15 mouse cellular contexts compared by ENCODE assay signal in the genomic region with DNA sequence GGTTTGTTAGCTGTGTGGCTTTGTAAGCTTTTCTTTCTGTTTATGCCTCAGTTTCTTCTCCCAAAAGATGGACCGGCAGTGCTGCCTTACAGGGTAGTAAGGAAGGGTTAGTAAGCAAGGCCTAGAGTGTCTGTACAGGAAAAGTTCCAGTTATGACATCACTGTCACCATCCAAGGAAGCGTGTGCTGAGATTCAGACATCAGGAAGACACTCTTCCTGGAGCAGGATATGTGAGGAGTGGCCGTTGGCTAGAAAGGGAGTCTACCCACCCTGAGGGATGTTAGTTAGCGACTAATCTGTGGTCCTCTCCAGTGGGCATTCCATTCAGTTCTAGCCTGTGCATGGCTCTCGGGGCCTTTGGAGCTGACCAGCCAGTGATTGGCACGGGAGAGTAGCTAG. TPM values are rescaled to one million over a fixed set of nuclear protein-coding genes. Genes with fewer than 3 reads are reported as not detected.
A peak's percentile ranks its signal among the peaks of the same experiment; 100 is the strongest.
DNase-seq lines count a peak whose midpoint lies in the region; ATAC-seq lines count a peak whose summit lies in the region.
"Had no signal": no experiment of that assay in that cellular context is flagged by ENCODE, and none has a peak within 500 bp of the region (broad histone marks: within the 10 kb centered on the region; RNA-seq: fewer than 3 reads in every experiment).

No protein-coding gene starts in this region.

- H3K4me2 ChIP-seq in heart, embryonic 15.5 days = no peak overlapping the region
- no peak overlapping the region for H3K4me2 ChIP-seq in heart, embryonic 11.5 days
- H3K4me2 ChIP-seq in kidney, embryonic 16.5 days (replicated peaks; ENCODE audit: low read depth, low read length) = no peak overlapping the region

- H3K9ac ChIP-seq in heart, embryonic 15.5 days = no peak overlapping the region
- H3K9ac ChIP-seq in heart, embryonic 11.5 days (ENCODE audit: low read depth, low read length) = no peak overlapping the region
- H3K9ac ChIP-seq in kidney, embryonic 16.5 days (replicated peaks; ENCODE audit: low read length) = no peak overlapping the region
- H3K9ac ChIP-seq: liver, embryonic 14.5 days had no signal

- peak overlapping the region; percentile 43; the same call in 1 of the 2 replicates for H3K27ac ChIP-seq in heart, embryonic 15.5 days
- no peak overlapping the region for H3K27ac ChIP-seq in heart, embryonic 11.5 days (ENCODE audit: low read depth, low read length)
- peak overlapping the region; percentile 58 for H3K27ac ChIP-seq in kidney, embryonic 16.5 days (ENCODE audit: low read length)
- H3K27ac ChIP-seq in macrophage = peak overlapping the region; percentile 95
- H3K27ac ChIP-seq: liver, embryonic 14.5 days had no signal

- 71% methylated on average over 6 of the region's 6 CpGs for WGBS in heart, embryonic 15.5 days
- 73% methylated on average over 6 of the region's 6 CpGs for WGBS in heart, embryonic 11.5 days (ENCODE audit: insufficient replicate concordance)
- WGBS in kidney, embryonic 16.5 days = 79% methylated on average over 6 of the region's 6 CpGs
- 67% methylated on average over 6 of the region's 6 CpGs for WGBS in macrophage (ENCODE audit: missing documents)

- H3K79me2 ChIP-seq in macrophage (ENCODE audit: inconsistent target) = no peaks in the 10 kb centered on the region

- H3K27me3 ChIP-seq in heart, embryonic 15.5 days = no peaks in the 10 kb centered on the region
- no peaks in the 10 kb centered on the region for H3K27me3 ChIP-seq in heart, embryonic 11.5 days (ENCODE audit: control insufficient read depth, insufficient read depth, low read length)
- no peaks in the 10 kb centered on the region for H3K27me3 ChIP-seq in kidney, embryonic 16.5 days (ENCODE audit: insufficient read depth, low read length)

- peaks cover 89% of the 10 kb centered on the region for H3K36me3 ChIP-seq in heart, embryonic 15.5 days
- H3K36me3 ChIP-seq in heart, embryonic 11.5 days (ENCODE audit: control insufficient read depth, insufficient read depth, low read length) = peaks cover 25% of the 10 kb centered on the region
- H3K36me3 ChIP-seq in kidney, embryonic 16.5 days (ENCODE audit: insufficient read depth, low read length) = peaks cover 57% of the 10 kb centered on the region
- no peaks in the 10 kb centered on the region for H3K36me3 ChIP-seq in macrophage (ENCODE audit: inconsistent target)

- H3K4me3 ChIP-seq in heart, embryonic 15.5 days = no peak overlapping the region
- H3K4me3 ChIP-seq in heart, embryonic 11.5 days (ENCODE audit: low read depth, low read length) = no peak overlapping the region
- H3K4me3 ChIP-seq in kidney, embryonic 16.5 days (ENCODE audit: low read length) = no peak overlapping the region
- no peak overlapping the region for H3K4me3 ChIP-seq in macrophage (ENCODE audit: inconsistent target)

- ATAC-seq in heart, embryonic 15.5 days (replicated peaks; ENCODE audit: insufficient number of reproducible peaks, insufficient read depth, low FRiP score, low read depth) = no peak; the same call in 1 of the 2 replicates
- ATAC-seq in heart, embryonic 11.5 days (replicated peaks; ENCODE audit: insufficient number of reproducible peaks, low FRiP score, low TSS enrichment) = no peak; the same call in 1 of the 2 replicates
- ATAC-seq in kidney, embryonic 16.5 days (ENCODE audit: low FRiP score, low TSS enrichment) = no peak

- DNase-seq in lung, postnatal 10 days = peak; percentile 34
- no peak for DNase-seq in lung, postnatal 14 days
- no peak for DNase-seq in layer of hippocampus, postnatal 10 days (ENCODE audit: low spot score in 2 of 2)
- no peak for DNase-seq in right cerebral cortex, postnatal 36 days (ENCODE audit: low spot score in 2 of 2)
- DNase-seq: cerebellum, postnatal 10 days; thymus, postnatal 4 days had no signal

- no peaks in the 10 kb centered on the region for H3K9me3 ChIP-seq in heart, embryonic 15.5 days (replicated peaks)
- no peaks in the 10 kb centered on the region for H3K9me3 ChIP-seq in heart, embryonic 11.5 days (replicated peaks; ENCODE audit: control insufficient read depth, low read length)
- H3K9me3 ChIP-seq in kidney, embryonic 16.5 days (ENCODE audit: low read length) = no peaks in the 10 kb centered on the region

- H3K4me1 ChIP-seq in heart, embryonic 15.5 days (replicated peaks) = no peaks in the 10 kb centered on the region
- no peaks in the 10 kb centered on the region for H3K4me1 ChIP-seq in heart, embryonic 11.5 days (ENCODE audit: control insufficient read depth, insufficient read depth, low read length)
- H3K4me1 ChIP-seq in kidney, embryonic 16.5 days (ENCODE audit: insufficient read depth, low read length) = no peaks in the 10 kb centered on the region

RNA-seq across cellular contexts. Expression of gene Iqgap3, which starts 20.4 kb away (rescaled TPM):
- polyA plus RNA-seq in heart, embryonic 15.5 days (2015; fragmentation: Nextera tagmentation; extraction: Ambion mirVana) = 21.1 and 25.1 TPM in 2 replicates
- polyA plus RNA-seq in heart, embryonic 11.5 days (2014; fragmentation: Nextera tagmentation; extraction: Ambion mirVana) = 18.5 and 21.9 TPM in 2 replicates
- 20.9 and 23.6 TPM in 2 replicates for polyA plus RNA-seq in kidney, embryonic 16.5 days (2015; fragmentation: Nextera tagmentation; extraction: Ambion mirVana)
- total RNA-seq in macrophage (2018; cell fraction: chromatin; rRNA removed) = 10 to 100 TPM in 8 of 26 experiments, 1 to 10 TPM in 18; 1.6 to 22.0 (median 5.7) TPM
- total RNA-seq in macrophage (2018; cell fraction: cytosol; rRNA removed) = 1 to 10 TPM in 24 of 26 experiments, under 1 TPM in 2; 0.82 to 5.2 (median 2.1) TPM
- 10 to 100 TPM in 1 of 26 experiments, 1 to 10 TPM in 25; 1.3 to 14.6 (median 3.6) TPM for total RNA-seq in macrophage (2018; cell fraction: nucleus; rRNA removed)
- 2.5 to 4.1 TPM (median 3.7 TPM) in 3 replicates for polyA plus RNA-seq in macrophage (2018)
- total RNA-seq in layer of hippocampus, postnatal 10 days (2021) = 1 to 10 TPM; 2.1 to 2.3 TPM

RNA-seq across cellular contexts. Expression of gene Ttc24, which starts 24.1 kb away (rescaled TPM):
- 0.32 TPM in 1 of 2 replicates, not detected in the other for polyA plus RNA-seq in heart, embryonic 15.5 days (2015; fragmentation: Nextera tagmentation; extraction: Ambion mirVana)
- not detected in 2 replicates for polyA plus RNA-seq in heart, embryonic 11.5 days (2014; fragmentation: Nextera tagmentation; extraction: Ambion mirVana)
- not detected in 2 replicates for polyA plus RNA-seq in kidney, embryonic 16.5 days (2015; fragmentation: Nextera tagmentation; extraction: Ambion mirVana)
- total RNA-seq in macrophage (2018; cell fraction: chromatin; rRNA removed) = not detected
- total RNA-seq in macrophage (2018; cell fraction: cytosol; rRNA removed) = not detected
- not detected for total RNA-seq in macrophage (2018; cell fraction: nucleus; rRNA removed)
- not detected in 3 replicates for polyA plus RNA-seq in macrophage (2018)
- not detected for total RNA-seq in layer of hippocampus, postnatal 10 days (2021)
- total RNA-seq: gastrocnemius, postnatal 4 days; layer of hippocampus, postnatal 14 days; midbrain, postnatal 0 days had no signal
- polyA plus RNA-seq: liver, embryonic 14.5 days; midbrain, postnatal 0 days; neural tube, embryonic 14.5 days had no signal

RNA-seq across cellular contexts. Expression of gene Mef2d, which starts 40.0 kb away (rescaled TPM):
- polyA plus RNA-seq in heart, embryonic 15.5 days (2015; fragmentation: Nextera tagmentation; extraction: Ambion mirVana) = 35.4 and 43.2 TPM in 2 replicates
- polyA plus RNA-seq in heart, embryonic 11.5 days (2014; fragmentation: Nextera tagmentation; extraction: Ambion mirVana) = 39.8 and 45.1 TPM in 2 replicates
- polyA plus RNA-seq in kidney, embryonic 16.5 days (2015; fragmentation: Nextera tagmentation; extraction: Ambion mirVana) = 16.9 and 20.2 TPM in 2 replicates
- 100 to 1,000 TPM in 17 of 26 experiments, 10 to 100 TPM in 9; 29.4 to 174 (median 111) TPM for total RNA-seq in macrophage (2018; cell fraction: chromatin; rRNA removed)
- 10 to 100 TPM; 29.8 to 74.5 (median 47.8) TPM for total RNA-seq in macrophage (2018; cell fraction: cytosol; rRNA removed)
- total RNA-seq in macrophage (2018; cell fraction: nucleus; rRNA removed) = 100 to 1,000 TPM in 10 of 26 experiments, 10 to 100 TPM in 16; 36.8 to 163 (median 85.6) TPM
- polyA plus RNA-seq in macrophage (2018) = 37.8 to 68.1 TPM (median 46.3 TPM) in 3 replicates
- total RNA-seq in layer of hippocampus, postnatal 10 days (2021) = 100 to 1,000 TPM; 125 to 126 TPM

RNA-seq across cellular contexts. Expression of gene Naxe, which starts 43.9 kb away (rescaled TPM):
- 137 and 155 TPM in 2 replicates for polyA plus RNA-seq in heart, embryonic 15.5 days (2015; fragmentation: Nextera tagmentation; extraction: Ambion mirVana)
- 136 and 149 TPM in 2 replicates for polyA plus RNA-seq in heart, embryonic 11.5 days (2014; fragmentation: Nextera tagmentation; extraction: Ambion mirVana)
- polyA plus RNA-seq in kidney, embryonic 16.5 days (2015; fragmentation: Nextera tagmentation; extraction: Ambion mirVana) = 181 and 190 TPM in 2 replicates
- 10 to 100 TPM in 6 of 26 experiments, 1 to 10 TPM in 18, not detected in 2; 1.5 to 20.1 (median 7.7) TPM for total RNA-seq in macrophage (2018; cell fraction: chromatin; rRNA removed)
- total RNA-seq in macrophage (2018; cell fraction: cytosol; rRNA removed) = 10 to 100 TPM; 57.5 to 79.5 (median 70.0) TPM
- total RNA-seq in macrophage (2018; cell fraction: nucleus; rRNA removed) = 10 to 100 TPM in 22 of 26 experiments, 1 to 10 TPM in 4; 8.3 to 32.6 (median 19.2) TPM
- polyA plus RNA-seq in macrophage (2018) = 66.0 to 99.6 TPM (median 82.3 TPM) in 3 replicates
- 10 to 100 TPM; 68.4 to 70.1 TPM for total RNA-seq in layer of hippocampus, postnatal 10 days (2021)

RNA-seq across cellular contexts. Expression of gene Gpatch4, which starts 59.3 kb away (rescaled TPM):
- 15.4 and 20.6 TPM in 2 replicates for polyA plus RNA-seq in heart, embryonic 15.5 days (2015; fragmentation: Nextera tagmentation; extraction: Ambion mirVana)
- polyA plus RNA-seq in heart, embryonic 11.5 days (2014; fragmentation: Nextera tagmentation; extraction: Ambion mirVana) = 22.1 and 23.9 TPM in 2 replicates
- polyA plus RNA-seq in kidney, embryonic 16.5 days (2015; fragmentation: Nextera tagmentation; extraction: Ambion mirVana) = 35.2 and 42.8 TPM in 2 replicates
- 10 to 100 TPM in 10 of 26 experiments, 1 to 10 TPM in 16; 2.6 to 18.8 (median 9.1) TPM for total RNA-seq in macrophage (2018; cell fraction: chromatin; rRNA removed)
- total RNA-seq in macrophage (2018; cell fraction: cytosol; rRNA removed) = 1 to 10 TPM; 4.0 to 9.6 (median 7.2) TPM
- 10 to 100 TPM in 6 of 26 experiments, 1 to 10 TPM in 20; 2.7 to 27.2 (median 6.5) TPM for total RNA-seq in macrophage (2018; cell fraction: nucleus; rRNA removed)
- polyA plus RNA-seq in macrophage (2018) = 6.3 to 30.7 TPM (median 19.6 TPM) in 3 replicates
- 10 to 100 TPM; 20.9 to 27.1 TPM for total RNA-seq in layer of hippocampus, postnatal 10 days (2021)
